Mouse (Mus musculus): ENCODE measurements around the gene Hspe1.

DNA sequence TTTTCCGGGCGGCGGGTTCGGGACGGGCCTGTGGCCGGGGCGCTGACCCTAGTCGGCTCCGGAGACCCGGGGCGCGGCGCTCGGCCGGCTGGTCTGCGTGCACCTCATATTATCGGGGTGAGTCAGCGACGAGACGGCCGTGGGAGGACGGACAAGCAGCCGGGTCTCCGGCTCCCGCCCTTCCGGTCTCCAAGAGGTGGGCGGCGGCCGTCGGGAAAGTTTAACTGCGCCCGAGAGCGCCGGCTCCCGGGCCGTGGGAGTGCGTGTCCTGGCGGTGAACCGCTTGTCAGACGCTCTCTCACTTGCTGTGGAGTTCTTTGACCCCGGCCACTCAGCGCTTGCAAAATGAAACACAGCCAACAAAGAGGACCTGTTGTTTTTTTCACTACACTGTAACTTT, 34.9 kb upstream of the Hspe1 start:
- TF ChIP-seq CTCF (conservative IDR thresholded peaks at IDR 0.05 in 1 of 2, IDR thresholded peaks at IDR 0.05 in 1 of 2; ENCODE audit: low read depth in 2 of 2, low read length in 2 of 2) (peak in 1 of 2 experiments; percentile 19; a peak in 1 of 4 replicates), POLR2A (IDR thresholded peaks at IDR 0.05; ENCODE audit: low read depth, low read length) (no peak), NELFE (IDR thresholded peaks at IDR 0.05; ENCODE audit: low read depth, low read length) (no peak), POLR2AphosphoS2 (IDR thresholded peaks at IDR 0.05; ENCODE audit: low read depth, low read length) (no peak), EP300 (IDR thresholded peaks at IDR 0.05; ENCODE audit: low read length) (no peak), KAT2A (IDR thresholded peaks at IDR 0.05; ENCODE audit: insufficient replicate concordance, low read length) (no peak)
